In genomic region chr17:56119981-56120880, GRCm38 (mm10) we compare ENCODE assay signal across 8 mouse cellular contexts. TPM values are rescaled to one million over a fixed set of nuclear protein-coding genes. Genes with fewer than 3 reads are reported as not detected.
A peak's percentile ranks its signal among the peaks of the same experiment; 100 is the strongest.
DNase-seq lines count a peak whose midpoint lies in the region; ATAC-seq lines count a peak whose summit lies in the region.

No protein-coding gene starts in this region.

- WGBS in midbrain, embryonic 16.5 days: 10% methylated on average over 66 of the region's 66 CpGs
- WGBS in midbrain, embryonic 13.5 days: 10% methylated on average over 66 of the region's 66 CpGs
- WGBS in embryonic facial prominence, embryonic 13.5 days: 6% methylated on average over 66 of the region's 66 CpGs
- 10% methylated on average over 66 of the region's 66 CpGs for WGBS in hindbrain, embryonic 13.5 days
- 5% methylated on average over 66 of the region's 66 CpGs for WGBS in limb, embryonic 15.5 days

- peaks cover 10% of the 10 kb centered on the region; the same call in 1 of the 2 replicates for H3K9me3 ChIP-seq in midbrain, embryonic 16.5 days (replicated peaks; ENCODE audit: control insufficient read depth, low read length, poor library complexity, severe bottlenecking)
- H3K9me3 ChIP-seq in midbrain, embryonic 13.5 days: peaks cover 16% of the 10 kb centered on the region
- peaks cover 10% of the 10 kb centered on the region for H3K9me3 ChIP-seq in embryonic facial prominence, embryonic 13.5 days
- H3K9me3 ChIP-seq in hindbrain, embryonic 13.5 days: peaks cover 13% of the 10 kb centered on the region
- H3K9me3 ChIP-seq in limb, embryonic 15.5 days: peaks cover 12% of the 10 kb centered on the region; the same call in 1 of the 2 replicates

- H3K4me1 ChIP-seq in midbrain, embryonic 16.5 days (ENCODE audit: control insufficient read depth, insufficient read depth, low read length): 0 out of 2 replicates have a peak, but pooled peaks cover 7% of the 10 kb centered on the region
- H3K4me1 ChIP-seq in midbrain, embryonic 13.5 days (replicated peaks): peaks cover 26% of the 10 kb centered on the region
- peaks cover 27% of the 10 kb centered on the region for H3K4me1 ChIP-seq in embryonic facial prominence, embryonic 13.5 days
- H3K4me1 ChIP-seq in hindbrain, embryonic 13.5 days (replicated peaks): peaks cover 26% of the 10 kb centered on the region
- peaks cover 28% of the 10 kb centered on the region for H3K4me1 ChIP-seq in limb, embryonic 15.5 days

- H3K9ac ChIP-seq in midbrain, embryonic 16.5 days (ENCODE audit: low read depth, low read length): 0 out of 2 replicates have a peak overlapping the region, but pooled peaks have one; percentile 41
- H3K9ac ChIP-seq in midbrain, embryonic 13.5 days (replicated peaks): no peak overlapping the region
- 0 out of 2 replicates have a peak overlapping the region, but pooled peaks have one; percentile 21 for H3K9ac ChIP-seq in embryonic facial prominence, embryonic 13.5 days
- H3K9ac ChIP-seq in hindbrain, embryonic 13.5 days: peak overlapping the region; percentile 46; the same call in 1 of the 2 replicates
- H3K9ac ChIP-seq in limb, embryonic 15.5 days: no peak overlapping the region

- peak; percentile 87 for DNase-seq in testis, postnatal 10 days (ENCODE audit: low spot score)
- DNase-seq in spleen, postnatal 36 days (ENCODE audit: low spot score in 2 of 2): no peak
- no peak for DNase-seq in left cerebral cortex, adult 11 months (ENCODE audit: low spot score)

- H3K27ac ChIP-seq in midbrain, embryonic 16.5 days (ENCODE audit: low read length): no peak overlapping the region
- H3K27ac ChIP-seq in midbrain, embryonic 13.5 days: no peak overlapping the region
- no peak overlapping the region for H3K27ac ChIP-seq in embryonic facial prominence, embryonic 13.5 days
- no peak overlapping the region for H3K27ac ChIP-seq in hindbrain, embryonic 13.5 days
- no peak overlapping the region for H3K27ac ChIP-seq in limb, embryonic 15.5 days

- peaks cover 49% of the 10 kb centered on the region for H3K27me3 ChIP-seq in midbrain, embryonic 16.5 days (ENCODE audit: control insufficient read depth, insufficient read depth, low read depth, low read length)
- peaks cover 88% of the 10 kb centered on the region for H3K27me3 ChIP-seq in midbrain, embryonic 13.5 days
- H3K27me3 ChIP-seq in embryonic facial prominence, embryonic 13.5 days: peaks cover 94% of the 10 kb centered on the region
- H3K27me3 ChIP-seq in hindbrain, embryonic 13.5 days: peaks cover 95% of the 10 kb centered on the region
- H3K27me3 ChIP-seq in limb, embryonic 15.5 days: peaks cover 95% of the 10 kb centered on the region

- peaks cover 25% of the 10 kb centered on the region for H3K36me3 ChIP-seq in midbrain, embryonic 16.5 days (ENCODE audit: control insufficient read depth, insufficient read depth, low read length)
- peaks cover 28% of the 10 kb centered on the region for H3K36me3 ChIP-seq in midbrain, embryonic 13.5 days
- peaks cover 13% of the 10 kb centered on the region; the same call in 1 of the 2 replicates for H3K36me3 ChIP-seq in embryonic facial prominence, embryonic 13.5 days
- H3K36me3 ChIP-seq in hindbrain, embryonic 13.5 days: peaks cover 29% of the 10 kb centered on the region
- H3K36me3 ChIP-seq in limb, embryonic 15.5 days: no peaks in the 10 kb centered on the region

- no peak overlapping the region for H3K4me3 ChIP-seq in midbrain, embryonic 16.5 days (ENCODE audit: low read depth, low read length)
- no peak overlapping the region for H3K4me3 ChIP-seq in midbrain, embryonic 13.5 days (replicated peaks)
- peak overlapping the region; percentile 22 for H3K4me3 ChIP-seq in embryonic facial prominence, embryonic 13.5 days
- no peak overlapping the region for H3K4me3 ChIP-seq in hindbrain, embryonic 13.5 days
- H3K4me3 ChIP-seq in limb, embryonic 15.5 days: peak overlapping the region; percentile 17

- no peak for ATAC-seq in midbrain, embryonic 16.5 days
- no peak for ATAC-seq in midbrain, embryonic 13.5 days
- ATAC-seq in embryonic facial prominence, embryonic 13.5 days (ENCODE audit: insufficient number of reproducible peaks, insufficient read depth, low FRiP score, low TSS enrichment, low read depth): no peak
- no peak for ATAC-seq in hindbrain, embryonic 13.5 days (ENCODE audit: low FRiP score)
- ATAC-seq in limb, embryonic 15.5 days (ENCODE audit: insufficient number of reproducible peaks, low FRiP score, low TSS enrichment, low read depth): no peak

- no peak overlapping the region; the same call in 1 of the 2 replicates for H3K4me2 ChIP-seq in midbrain, embryonic 16.5 days (ENCODE audit: low read length)
- no peak overlapping the region for H3K4me2 ChIP-seq in midbrain, embryonic 13.5 days (replicated peaks)
- H3K4me2 ChIP-seq in embryonic facial prominence, embryonic 13.5 days: peak overlapping the region; percentile 40
- 0 out of 2 replicates have a peak overlapping the region, but pooled peaks have one; percentile 2 for H3K4me2 ChIP-seq in hindbrain, embryonic 13.5 days
- H3K4me2 ChIP-seq in limb, embryonic 15.5 days: peak overlapping the region; percentile 29

RNA-seq across cellular contexts. Expression of gene Lrg1, which starts 1.6 kb away (rescaled TPM):
- 0.25 and 0.30 TPM in 2 replicates for polyA plus RNA-seq in midbrain, embryonic 16.5 days (2015; fragmentation: Nextera tagmentation; extraction: Ambion mirVana)
- polyA plus RNA-seq in midbrain, embryonic 13.5 days (2015; fragmentation: Nextera tagmentation; extraction: Ambion mirVana): 0.15 TPM in 1 of 2 replicates, not detected in the other
- polyA plus RNA-seq in embryonic facial prominence, embryonic 13.5 days (2015; fragmentation: Nextera tagmentation; extraction: Ambion mirVana): 0.24 and 0.30 TPM in 2 replicates
- polyA plus RNA-seq in hindbrain, embryonic 13.5 days (2015; fragmentation: Nextera tagmentation; extraction: Ambion mirVana): not detected in 2 replicates
- polyA plus RNA-seq in limb, embryonic 15.5 days (2015; fragmentation: Nextera tagmentation; extraction: Ambion mirVana): 0.55 and 1.7 TPM in 2 replicates

RNA-seq across cellular contexts. Expression of gene Plin5, which starts 2.8 kb away (rescaled TPM):
- polyA plus RNA-seq in midbrain, embryonic 16.5 days (2015; fragmentation: Nextera tagmentation; extraction: Ambion mirVana): 1.2 and 2.8 TPM in 2 replicates
- 0.43 and 0.55 TPM in 2 replicates for polyA plus RNA-seq in midbrain, embryonic 13.5 days (2015; fragmentation: Nextera tagmentation; extraction: Ambion mirVana)
- polyA plus RNA-seq in embryonic facial prominence, embryonic 13.5 days (2015; fragmentation: Nextera tagmentation; extraction: Ambion mirVana): 0.17 and 0.30 TPM in 2 replicates
- polyA plus RNA-seq in hindbrain, embryonic 13.5 days (2015; fragmentation: Nextera tagmentation; extraction: Ambion mirVana): 0.83 and 1.0 TPM in 2 replicates
- polyA plus RNA-seq in limb, embryonic 15.5 days (2015; fragmentation: Nextera tagmentation; extraction: Ambion mirVana): 0.12 and 0.60 TPM in 2 replicates

RNA-seq across cellular contexts. Expression of gene Plin4, which starts 10.6 kb away (rescaled TPM):
- 0.05 and 0.15 TPM in 2 replicates for polyA plus RNA-seq in midbrain, embryonic 16.5 days (2015; fragmentation: Nextera tagmentation; extraction: Ambion mirVana)
- polyA plus RNA-seq in midbrain, embryonic 13.5 days (2015; fragmentation: Nextera tagmentation; extraction: Ambion mirVana): 0.04 and 0.11 TPM in 2 replicates
- 0.07 and 0.10 TPM in 2 replicates for polyA plus RNA-seq in embryonic facial prominence, embryonic 13.5 days (2015; fragmentation: Nextera tagmentation; extraction: Ambion mirVana)
- 0.10 TPM in 2 replicates for polyA plus RNA-seq in hindbrain, embryonic 13.5 days (2015; fragmentation: Nextera tagmentation; extraction: Ambion mirVana)
- polyA plus RNA-seq in limb, embryonic 15.5 days (2015; fragmentation: Nextera tagmentation; extraction: Ambion mirVana): 0.03 and 0.11 TPM in 2 replicates

RNA-seq across cellular contexts. Expression of gene Sema6b, which starts 19.9 kb away (rescaled TPM):
- 13.2 and 14.4 TPM in 2 replicates for polyA plus RNA-seq in midbrain, embryonic 16.5 days (2015; fragmentation: Nextera tagmentation; extraction: Ambion mirVana)
- polyA plus RNA-seq in midbrain, embryonic 13.5 days (2015; fragmentation: Nextera tagmentation; extraction: Ambion mirVana): 7.6 and 10.4 TPM in 2 replicates
- polyA plus RNA-seq in embryonic facial prominence, embryonic 13.5 days (2015; fragmentation: Nextera tagmentation; extraction: Ambion mirVana): 2.4 and 2.5 TPM in 2 replicates
- 10.5 and 11.7 TPM in 2 replicates for polyA plus RNA-seq in hindbrain, embryonic 13.5 days (2015; fragmentation: Nextera tagmentation; extraction: Ambion mirVana)
- polyA plus RNA-seq in limb, embryonic 15.5 days (2015; fragmentation: Nextera tagmentation; extraction: Ambion mirVana): 2.3 and 3.3 TPM in 2 replicates

RNA-seq across cellular contexts. Expression of gene Hdgfl2, which starts 40.8 kb away (rescaled TPM):
- 140 and 148 TPM in 2 replicates for polyA plus RNA-seq in midbrain, embryonic 16.5 days (2015; fragmentation: Nextera tagmentation; extraction: Ambion mirVana)
- 156 and 159 TPM in 2 replicates for polyA plus RNA-seq in midbrain, embryonic 13.5 days (2015; fragmentation: Nextera tagmentation; extraction: Ambion mirVana)
- polyA plus RNA-seq in embryonic facial prominence, embryonic 13.5 days (2015; fragmentation: Nextera tagmentation; extraction: Ambion mirVana): 151 and 155 TPM in 2 replicates
- 150 and 154 TPM in 2 replicates for polyA plus RNA-seq in hindbrain, embryonic 13.5 days (2015; fragmentation: Nextera tagmentation; extraction: Ambion mirVana)
- polyA plus RNA-seq in limb, embryonic 15.5 days (2015; fragmentation: Nextera tagmentation; extraction: Ambion mirVana): 103 and 106 TPM in 2 replicates

Comparison
In these comparisons a context has a peak if more than half of its experiments do, and no peak if none do; other contexts are left out.
1. H3K9ac ChIP-seq: peak in midbrain, embryonic 16.5 days (single experiment), embryonic facial prominence, embryonic 13.5 days (single experiment) and hindbrain, embryonic 13.5 days (single experiment); none in midbrain, embryonic 13.5 days (single experiment) and limb, embryonic 15.5 days (single experiment).
2. H3K4me2 ChIP-seq: peak in embryonic facial prominence, embryonic 13.5 days (single experiment), hindbrain, embryonic 13.5 days (single experiment) and limb, embryonic 15.5 days (single experiment); none in midbrain, embryonic 16.5 days (single experiment) and midbrain, embryonic 13.5 days (single experiment).
3. H3K4me3 ChIP-seq: peak in embryonic facial prominence, embryonic 13.5 days (single experiment) and limb, embryonic 15.5 days (single experiment); none in midbrain, embryonic 16.5 days (single experiment), midbrain, embryonic 13.5 days (single experiment) and hindbrain, embryonic 13.5 days (single experiment).